Mouse (Mus musculus) ZHBTc4 (cell line): ENCODE measurements around the gene Ankrd9.

ENCODE experiments used
- DNase-seq: peaks from one replicate; pipeline ENCODE4 v3.0.0-alpha.2; 2011; ENCODE audit warnings: low read depth, low spot score

Ankrd9 gene

DNA sequence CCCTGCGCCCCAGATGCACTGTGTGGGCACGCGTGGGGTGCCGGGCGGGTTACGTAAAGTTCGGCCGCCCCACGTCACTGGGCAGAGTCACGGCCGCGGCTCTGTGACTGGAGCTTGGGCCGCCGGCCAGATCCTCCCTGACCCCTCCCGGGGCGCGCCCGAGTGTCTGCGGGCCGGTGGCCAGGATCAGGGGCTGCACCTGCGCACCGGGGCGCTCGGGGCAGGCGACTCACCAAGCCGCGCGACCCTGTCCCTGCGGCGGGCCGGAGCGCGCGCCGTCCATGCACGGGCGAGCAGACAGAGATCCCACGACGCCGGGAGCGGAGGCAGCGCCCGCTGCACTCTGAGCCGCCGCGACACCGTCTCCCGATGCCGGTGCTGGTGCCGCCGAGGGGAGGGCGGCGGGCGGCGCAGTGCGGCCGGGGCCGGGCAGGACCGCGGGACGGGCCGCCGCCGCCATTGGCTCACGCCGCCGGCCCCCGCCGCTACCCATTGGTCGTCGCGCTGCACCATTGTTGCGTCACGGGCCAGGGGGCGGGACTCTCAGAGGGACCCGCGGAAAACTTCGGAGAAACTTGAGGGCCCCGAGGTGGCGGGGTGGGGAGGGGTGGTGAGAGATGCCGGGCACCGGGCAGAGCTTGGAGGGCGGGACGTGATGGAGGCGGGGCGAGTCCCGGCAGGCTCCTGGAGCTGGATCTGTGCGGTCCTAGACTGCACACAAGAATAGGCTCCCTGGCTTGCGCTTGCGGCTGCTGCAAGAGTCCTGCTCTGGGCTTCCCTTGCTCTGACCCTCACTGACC is at the start of gene Ankrd9:
Gene Ankrd9, minus strand, starts transcription at position 434 of the 800 bp plus-strand sequence.
- peak; percentile 98 for DNase-seq

DNA sequence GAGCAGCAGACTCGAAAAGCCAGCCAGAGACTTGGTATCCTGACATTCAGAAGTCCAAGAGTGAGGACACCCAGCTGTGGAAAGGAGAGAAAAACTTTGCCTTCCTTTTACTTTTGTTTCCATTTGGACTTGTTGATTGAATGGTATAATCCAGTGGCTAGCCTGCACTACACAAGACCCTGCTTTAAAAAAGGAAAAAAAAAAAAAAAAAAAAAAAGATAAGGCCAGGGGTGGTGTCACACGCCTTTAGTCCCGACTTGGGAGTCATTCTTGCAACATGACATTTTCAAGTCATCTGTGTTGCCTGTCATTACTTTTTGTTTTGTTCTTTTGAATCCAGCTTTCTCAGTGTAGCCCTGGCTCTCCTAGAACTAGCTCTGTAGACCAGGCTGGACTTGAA is 42.7 kb upstream of the Ankrd9 start:
- DNase-seq, result no peak

DNA sequence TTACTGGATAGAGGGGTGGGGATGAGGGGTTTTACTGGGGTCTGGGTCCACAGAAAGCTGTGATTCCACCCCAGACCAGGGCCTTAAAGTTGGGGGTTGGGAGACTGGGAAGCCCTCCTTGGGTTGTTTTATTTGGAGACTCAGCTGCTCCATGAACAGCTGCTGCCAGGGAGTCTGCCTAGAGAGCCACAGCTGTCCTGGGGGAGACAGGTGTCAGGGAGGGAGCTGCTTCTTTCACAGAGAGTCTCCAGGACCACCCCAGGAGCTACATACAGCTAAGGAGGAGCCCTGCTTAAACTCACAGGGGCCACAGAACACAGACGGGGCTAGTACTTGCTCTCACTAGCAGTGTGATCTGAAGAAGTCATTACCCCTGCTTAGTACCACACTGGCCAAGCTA is 42.3 kb upstream of the Ankrd9 start:
- no peak for DNase-seq

DNA sequence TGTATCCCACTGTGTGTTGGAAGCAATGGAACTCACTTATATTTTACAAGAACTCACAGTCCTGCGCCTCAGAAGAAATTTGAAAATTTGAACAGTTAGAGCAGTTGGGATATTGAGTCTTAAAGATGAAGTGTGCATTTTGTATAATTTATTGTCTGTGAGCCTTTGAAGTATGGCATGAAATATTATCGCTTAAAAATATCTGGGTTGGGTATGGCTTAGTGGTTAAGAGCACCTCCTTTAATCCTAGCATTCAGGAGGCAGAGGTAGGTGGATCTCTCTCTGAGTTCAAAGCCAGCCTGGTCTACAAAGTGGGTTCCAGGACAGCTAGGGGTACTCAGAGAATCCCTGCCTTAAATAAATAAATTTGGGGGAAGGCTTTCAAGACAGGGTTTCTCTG is 40.2 kb upstream of the Ankrd9 start:
- no peak for DNase-seq

DNA sequence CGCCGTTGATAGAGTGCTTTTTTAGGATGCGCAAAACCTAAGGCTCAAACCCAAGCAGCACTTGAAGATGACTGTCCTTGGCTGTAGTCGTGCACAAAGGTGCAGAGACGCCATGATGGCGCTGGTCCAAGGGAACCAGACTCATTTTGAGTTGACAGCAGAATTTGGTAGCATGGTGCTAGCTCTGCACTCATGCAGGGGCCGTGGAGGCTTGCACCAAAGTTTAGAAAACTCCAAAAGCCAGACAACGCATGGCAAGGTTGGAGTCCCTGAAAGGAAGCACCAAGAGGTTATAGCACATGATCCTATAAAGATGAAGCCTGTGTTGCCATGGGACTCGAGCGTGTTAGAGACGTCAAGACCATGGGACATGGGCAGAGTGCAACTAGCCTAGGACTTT is 39.2 kb upstream of the Ankrd9 start:
- DNase-seq, result no peak

DNA sequence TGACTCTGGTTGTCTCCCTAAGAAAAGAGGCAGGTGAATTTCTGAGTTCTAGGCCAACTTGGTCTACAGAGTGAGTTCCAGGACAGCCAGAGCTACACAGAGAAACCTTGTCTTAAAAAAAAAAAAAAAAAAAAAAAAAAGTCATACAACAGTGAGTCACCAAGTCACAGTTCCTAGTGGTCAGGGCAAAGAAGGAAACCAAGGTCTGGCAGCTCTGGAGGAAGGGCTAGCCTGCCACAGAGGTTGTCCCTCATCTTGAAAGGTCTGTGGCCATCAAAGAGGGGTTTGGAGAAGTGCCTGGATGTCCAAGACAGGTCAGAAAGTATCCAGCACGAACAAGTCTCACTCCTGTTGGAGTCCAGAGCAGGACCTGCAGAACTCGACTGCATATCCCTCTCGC is 38.0 kb upstream of the Ankrd9 start:
- no peak for DNase-seq

DNA sequence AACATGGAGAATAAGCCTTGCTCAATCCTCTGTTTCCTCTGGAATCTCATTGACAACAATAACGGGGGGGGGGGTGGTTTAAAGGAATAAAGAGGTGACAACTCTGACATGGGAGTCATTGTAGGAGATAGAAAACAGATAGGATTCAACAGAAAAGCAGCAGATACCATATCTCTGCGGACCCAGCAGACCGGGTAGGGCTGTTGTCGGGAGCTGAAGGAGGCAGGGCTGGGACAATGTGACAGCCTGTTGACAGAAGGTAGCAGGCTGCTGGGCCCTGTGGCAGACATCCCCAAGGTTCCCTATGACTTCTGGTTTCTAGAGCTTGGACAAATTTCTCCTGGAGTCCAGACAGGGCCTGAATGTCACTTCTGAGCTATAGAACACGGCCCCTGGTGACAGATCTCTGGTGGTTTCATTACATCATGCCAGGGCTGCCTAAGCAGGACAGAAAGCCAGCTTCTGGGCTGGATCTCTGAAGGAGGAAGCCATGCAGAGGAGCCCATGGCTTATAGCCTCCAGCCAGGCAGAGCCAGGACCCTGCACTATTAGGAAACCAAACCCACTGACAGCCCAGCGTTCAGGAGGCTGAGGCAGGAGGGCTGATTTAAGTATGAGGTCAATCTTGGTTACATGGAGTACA is 30.9 kb upstream of the Ankrd9 start:
- no peak for DNase-seq

DNA sequence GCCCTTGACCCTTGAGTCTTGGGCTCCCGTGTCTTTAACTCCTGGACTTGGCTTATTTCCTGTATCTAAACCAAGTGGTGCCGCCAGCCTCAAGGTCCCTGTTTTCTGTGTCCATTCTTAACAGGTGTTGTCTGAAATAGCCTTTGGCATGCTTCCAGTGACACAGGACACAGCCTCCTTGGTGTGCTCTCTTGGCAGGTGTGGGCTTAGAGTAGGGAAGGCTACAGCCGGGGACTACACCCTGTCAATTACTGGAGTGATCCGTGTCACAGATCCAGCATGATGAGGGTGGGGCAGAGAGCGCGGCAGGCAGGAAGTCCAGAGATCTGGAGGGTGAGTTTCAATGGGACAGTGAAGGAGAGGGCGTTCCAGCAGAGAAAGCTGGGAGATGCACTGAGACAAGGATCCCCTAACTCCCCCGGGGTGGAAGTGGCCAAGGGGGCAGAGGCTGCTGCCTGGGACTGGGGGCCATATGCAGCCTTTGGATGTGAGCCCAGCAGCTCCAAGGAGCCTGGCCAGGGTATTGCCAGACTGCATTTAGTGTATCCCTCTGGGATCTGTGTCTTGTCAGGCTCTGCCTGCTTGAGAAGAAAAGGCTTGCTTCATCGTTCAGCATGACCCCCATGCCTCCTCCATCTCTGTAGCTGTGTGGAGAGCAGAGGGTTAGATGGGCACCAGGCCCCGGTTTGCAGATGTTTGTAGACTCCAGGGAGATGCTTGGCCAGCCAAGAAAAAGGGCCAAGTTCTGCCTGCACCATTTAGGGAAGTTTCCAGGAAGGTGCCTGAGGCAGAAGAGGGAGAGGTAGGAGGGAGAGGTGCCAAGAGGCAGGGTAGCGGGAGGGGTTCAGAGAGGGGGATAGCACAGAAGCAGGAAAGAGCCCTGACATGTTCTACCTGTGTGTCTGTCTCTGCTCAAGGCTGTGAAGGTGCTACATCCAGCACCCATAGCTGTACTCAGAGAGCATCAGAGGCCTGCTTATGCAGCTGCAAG is 30.0 kb upstream of the Ankrd9 start:
- peak; percentile 75 for DNase-seq

DNA sequence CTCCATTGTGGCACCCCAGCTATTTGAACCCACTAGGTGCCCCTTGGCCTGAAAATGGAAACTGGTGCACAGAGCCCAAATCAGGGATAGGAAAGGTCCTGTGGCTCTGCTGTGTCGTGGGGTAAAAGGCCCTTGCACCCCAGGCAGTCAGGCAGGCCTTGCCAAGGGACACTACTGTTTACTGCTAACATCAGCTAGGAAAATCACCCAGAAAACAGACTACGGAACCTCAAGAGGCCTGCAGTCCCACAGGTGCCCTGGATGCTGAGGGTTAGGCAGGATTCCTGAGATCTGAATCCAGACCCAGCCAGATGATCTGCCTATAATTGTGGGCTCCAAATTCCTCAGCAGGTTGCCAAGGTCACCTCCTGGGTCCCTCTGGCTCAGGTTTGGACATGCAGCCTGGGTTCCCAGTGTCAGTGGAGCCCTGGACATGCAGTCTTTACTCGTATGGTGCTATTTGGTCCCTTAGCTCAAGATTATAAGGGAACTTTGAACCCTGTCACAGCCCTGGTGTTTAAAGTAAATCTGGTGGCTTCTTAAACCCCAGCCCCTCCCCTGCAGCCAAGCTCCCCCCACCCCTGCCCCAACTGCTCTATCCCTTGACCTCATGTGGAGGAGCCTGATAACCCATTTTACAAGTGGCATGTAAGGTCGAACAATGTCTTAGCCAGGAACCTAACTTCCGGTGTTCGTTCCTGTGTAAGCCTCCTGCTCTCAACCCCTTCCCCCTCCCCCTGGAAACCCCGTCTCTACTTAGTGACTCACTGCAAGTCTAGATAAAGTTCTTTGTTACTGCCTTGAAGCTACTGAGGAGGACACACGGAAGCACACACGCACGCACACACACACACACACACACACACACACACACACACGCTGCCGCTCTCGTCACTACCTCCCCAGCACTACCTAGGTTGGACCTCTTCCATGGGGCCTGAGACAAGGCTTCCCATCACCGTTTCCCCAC is 28.6 kb upstream of the Ankrd9 start:
- peak; percentile 81 for DNase-seq

DNA sequence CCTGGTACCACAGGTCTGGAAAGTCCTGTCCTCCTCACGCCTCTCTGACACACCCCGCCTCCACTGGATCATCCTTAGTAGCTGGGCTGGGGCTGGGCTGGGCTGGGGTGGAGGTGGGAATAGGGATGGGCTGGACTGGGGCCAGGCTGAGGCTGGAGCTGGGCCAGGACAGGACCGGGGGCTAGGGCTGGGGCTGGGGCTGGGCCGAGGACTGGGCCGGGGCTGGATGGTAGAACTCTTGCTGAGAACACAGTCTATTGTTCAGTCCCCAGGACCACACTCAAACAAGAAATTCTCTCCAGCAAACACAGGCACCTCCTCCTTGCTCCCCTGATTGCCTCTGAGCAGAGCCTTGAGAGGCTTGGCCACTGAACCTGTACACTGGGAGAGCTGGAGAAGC is 27.5 kb upstream of the Ankrd9 start:
- no peak for DNase-seq

DNA sequence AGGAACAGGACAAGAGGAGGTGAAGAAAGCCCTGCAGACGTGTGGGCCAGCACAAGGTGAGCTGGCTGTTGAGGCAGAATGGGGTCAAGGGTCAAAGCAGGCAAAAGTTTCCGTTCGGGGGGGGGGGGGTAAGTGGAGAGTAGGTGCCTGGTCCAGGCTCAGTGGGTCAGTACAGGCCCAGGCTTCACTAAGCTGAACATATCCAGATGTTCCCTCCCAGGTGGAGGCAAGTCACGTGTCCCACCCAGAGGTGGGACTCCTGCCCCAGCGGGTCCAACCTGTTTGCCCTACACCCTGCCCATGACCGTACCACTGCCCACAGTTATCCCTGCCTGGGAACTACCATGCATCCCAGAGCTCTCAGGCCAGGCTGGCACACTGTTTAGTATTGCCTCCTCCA is 27.0 kb upstream of the Ankrd9 start:
- DNase-seq, result no peak

DNA sequence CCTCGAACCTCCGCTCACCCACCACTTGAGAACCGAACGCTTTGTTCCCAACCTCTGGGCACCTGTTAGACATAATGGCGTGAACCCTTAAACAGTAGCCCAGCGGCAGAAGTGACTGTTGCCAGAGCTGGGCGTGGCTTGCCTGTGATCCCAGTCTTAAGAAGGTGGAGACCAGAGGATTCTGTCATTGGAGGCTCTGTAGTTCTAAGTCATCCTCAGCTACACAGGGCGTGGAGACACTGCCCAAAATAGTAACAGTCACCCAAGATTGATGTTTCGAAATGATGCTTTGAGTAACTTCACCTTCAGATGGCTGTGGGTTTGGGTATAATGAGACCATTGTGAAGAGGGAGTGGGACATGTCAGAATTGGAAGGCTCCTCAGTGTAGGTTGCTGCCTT is 25.3 kb upstream of the Ankrd9 start:
- no peak for DNase-seq

DNA sequence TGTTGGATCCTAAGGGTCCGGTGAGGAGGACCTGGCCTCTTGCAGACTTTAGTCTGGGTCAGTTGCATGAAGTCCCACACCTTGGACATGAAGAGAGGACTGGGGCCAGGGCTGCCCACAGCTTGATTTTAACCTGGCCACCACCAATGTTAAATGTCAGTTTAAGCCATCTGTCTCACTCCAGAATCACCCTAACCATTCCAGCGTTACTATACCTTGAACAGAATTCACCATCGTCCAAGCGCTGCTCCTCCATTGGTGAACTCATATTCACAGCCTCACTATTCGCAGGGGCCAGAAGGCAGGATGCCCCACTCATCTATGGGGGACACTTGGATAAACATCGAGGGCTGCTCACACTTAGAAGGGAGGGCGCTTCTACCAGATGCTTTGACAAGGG is 22.1 kb upstream of the Ankrd9 start:
- DNase-seq, result no peak

DNA sequence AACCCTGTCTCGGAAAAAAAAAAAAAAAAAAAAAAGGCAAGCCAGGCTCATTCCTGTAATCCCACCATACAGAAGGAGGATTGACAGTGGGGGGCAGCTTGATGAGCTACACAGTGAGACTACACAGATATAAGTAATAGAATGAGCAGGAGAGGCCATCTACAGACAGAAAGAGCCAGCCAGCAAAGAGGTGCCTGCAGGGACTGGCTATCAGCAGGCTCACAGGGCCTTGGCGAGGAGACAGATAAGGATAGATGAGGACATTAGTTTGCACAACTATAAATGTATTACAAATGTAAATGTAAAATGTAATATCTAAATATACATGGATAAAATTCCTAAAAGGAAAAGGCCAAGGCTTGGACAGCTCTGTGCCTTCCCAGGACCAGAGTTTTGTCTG is 21.0 kb upstream of the Ankrd9 start:
- DNase-seq, result no peak

DNA sequence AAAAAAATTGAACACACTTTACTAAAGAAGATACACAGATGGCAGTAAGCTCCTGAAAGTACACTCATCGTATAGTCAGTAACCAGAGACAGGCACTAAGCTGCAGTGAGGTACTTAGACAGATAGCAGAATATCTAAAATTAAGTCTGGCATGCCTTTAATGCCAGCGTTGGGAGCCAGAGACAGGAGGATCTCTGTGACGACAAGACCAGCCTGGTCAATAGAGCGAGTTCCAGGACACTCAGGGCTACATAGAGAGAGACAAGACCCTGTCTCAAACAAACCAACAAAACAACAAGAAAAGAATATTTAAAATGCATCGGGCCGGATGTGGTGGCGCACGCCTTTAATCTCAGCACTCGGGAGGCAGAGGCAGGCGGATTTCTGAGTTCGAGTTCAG is 19.3 kb upstream of the Ankrd9 start:
- no peak for DNase-seq

DNA sequence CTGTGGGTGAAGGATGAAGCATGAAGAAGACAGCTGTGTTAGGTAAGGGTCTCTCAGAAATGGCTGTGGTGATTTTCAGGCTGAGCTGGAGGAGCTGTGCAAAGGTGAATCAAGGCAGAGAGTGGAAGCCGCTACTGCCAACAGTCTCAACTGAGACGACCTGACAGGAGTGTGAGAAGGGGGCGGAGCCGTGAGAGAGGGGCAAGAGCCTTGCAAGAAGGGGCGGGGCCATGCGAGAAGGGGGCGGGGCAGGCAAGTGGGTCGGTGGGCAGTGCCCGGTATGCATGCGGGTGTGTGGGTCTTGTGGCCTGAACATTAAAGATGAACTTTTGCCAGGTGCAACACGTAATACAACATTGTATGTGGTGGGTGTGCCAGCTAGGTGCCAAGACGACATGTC is 15.8 kb upstream of the Ankrd9 start:
- DNase-seq, result peak; percentile 86

DNA sequence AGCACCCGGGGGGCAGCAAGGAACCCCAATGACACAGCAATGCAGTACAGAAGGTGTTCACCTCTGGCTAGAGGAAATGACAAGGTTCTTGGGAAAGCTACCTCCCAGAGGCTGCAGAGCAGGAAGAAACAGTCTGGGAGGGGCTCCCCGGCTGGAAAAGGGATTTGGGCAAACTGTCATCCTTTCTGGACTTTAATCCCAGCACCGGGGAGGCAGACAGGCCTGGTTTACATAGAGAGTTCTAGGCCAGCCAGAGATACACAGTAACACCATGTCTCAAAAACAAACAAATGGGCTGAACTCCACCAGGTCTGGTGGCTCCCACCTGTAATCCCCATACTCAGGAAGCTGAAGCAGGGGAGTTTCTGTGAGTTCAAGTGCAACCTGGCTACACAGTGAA is 14.4 kb upstream of the Ankrd9 start:
- no peak for DNase-seq

DNA sequence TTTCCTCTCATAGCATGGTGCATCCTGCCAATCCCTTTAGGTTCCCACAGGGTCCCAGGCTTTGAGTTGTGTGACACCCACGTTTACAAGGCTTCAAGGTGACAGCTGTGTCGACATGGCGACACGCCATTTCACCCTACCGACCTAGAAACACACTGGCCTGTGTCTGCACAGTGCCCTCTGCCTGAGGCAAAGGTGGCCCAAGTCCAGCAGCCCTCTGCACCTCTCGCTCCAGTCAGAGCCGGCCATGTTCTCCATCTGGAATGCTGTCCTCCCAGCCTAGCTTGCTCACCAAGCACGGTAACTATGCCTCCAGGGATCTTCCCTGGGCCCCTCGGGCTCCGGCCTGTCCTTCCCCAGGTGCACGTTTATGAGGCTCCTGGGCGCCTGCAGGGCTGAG is 13.9 kb upstream of the Ankrd9 start:
- peak; percentile 22 for DNase-seq

DNA sequence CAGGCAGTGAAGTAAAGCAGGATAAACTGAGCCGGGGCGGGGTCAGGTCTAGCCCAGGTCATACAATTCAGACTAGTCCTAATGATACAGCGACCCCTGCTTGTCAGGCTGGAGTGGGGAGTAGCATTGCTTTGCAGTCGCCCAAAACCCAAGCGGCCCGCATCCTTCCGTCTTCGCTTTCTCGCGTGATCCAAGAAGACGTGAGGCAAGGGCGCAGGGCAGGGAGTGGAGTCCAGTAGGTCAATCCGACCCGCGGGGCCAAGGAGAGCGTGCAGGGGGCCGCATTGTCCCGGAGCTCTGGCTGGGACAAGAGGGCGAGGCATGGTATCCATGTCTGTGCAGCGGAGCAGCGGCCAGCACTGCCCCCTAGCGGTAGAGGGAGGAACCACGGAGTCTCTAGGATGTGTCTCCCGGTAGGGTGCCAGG is 13.3 kb upstream of the Ankrd9 start:
- peak; percentile 97 for DNase-seq

DNA sequence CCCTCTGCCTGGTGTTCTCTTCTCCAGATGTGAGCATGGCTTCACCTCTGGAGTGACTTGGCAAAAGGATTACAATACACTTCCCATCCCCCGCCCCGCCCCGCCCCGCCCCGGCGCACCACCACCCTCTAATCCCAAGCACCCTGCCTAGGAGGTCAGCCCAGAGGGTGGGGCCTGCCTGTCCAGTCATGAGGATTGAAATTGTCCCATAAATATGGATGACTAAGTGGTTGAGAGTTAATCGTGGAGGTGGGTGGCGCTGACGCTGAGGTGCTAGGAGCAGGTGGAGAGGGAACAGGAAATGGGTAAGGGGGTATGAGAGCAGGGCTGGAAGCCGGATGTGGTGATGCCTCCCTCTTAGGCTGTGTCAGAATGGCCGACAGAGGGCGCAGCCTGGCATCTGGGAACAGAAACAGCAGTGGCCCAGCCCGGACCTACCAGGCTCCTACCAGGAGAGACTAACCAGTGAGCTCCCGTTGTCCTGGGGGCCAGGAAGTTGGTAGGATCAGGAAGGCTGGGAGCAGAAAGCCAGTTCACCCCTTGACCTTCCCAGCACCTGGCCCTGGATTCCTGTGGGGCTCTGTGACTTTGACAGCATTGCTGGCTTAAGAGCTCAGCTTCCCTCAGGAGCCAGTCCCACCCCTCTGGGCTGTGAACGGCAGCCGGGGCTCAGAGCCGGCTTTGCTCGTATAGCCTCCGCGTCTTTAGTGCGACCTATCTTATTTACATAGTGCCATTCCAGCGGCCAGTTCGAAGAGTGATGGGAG is 12.7 kb upstream of the Ankrd9 start:
- peak; percentile 94 for DNase-seq
